Mouse (Mus musculus): ENCODE measurements around the gene Carns1. TPM values are rescaled to one million over a fixed set of nuclear protein-coding genes. Genes with fewer than 3 reads are reported as not detected.

Carns1 gene
- polyA plus RNA-seq, 1 experiment: 2.1 TPM

GRCm38 (mm10) chr19:4149764-4150461 is 25.4 kb downstream of the Carns1 start:
- H3K36me3 ChIP-seq (ENCODE audit: control insufficient read depth, insufficient read depth): peaks cover 27% of the 10 kb centered on the region
- TF ChIP-seq CEBPB (IDR thresholded peaks at IDR 0.05; ENCODE audit: low read depth) (no peak), USF1 (IDR thresholded peaks at IDR 0.05; ENCODE audit: low read depth) (no peak), CTCF (IDR thresholded peaks at IDR 0.05; ENCODE audit: control insufficient read depth, insufficient read depth, insufficient read length) (no peak), MYOG (IDR thresholded peaks at IDR 0.05; ENCODE audit: control insufficient read depth, extremely low read depth, insufficient read length) (no peak), MAX (IDR thresholded peaks at IDR 0.05) (no peak), MYOD1 (IDR thresholded peaks at IDR 0.05; ENCODE audit: control insufficient read depth, insufficient read length, low read depth) (no peak), FOSL1 (IDR thresholded peaks at IDR 0.05; ENCODE audit: insufficient read depth, low read length, poor library complexity, severe bottlenecking) (no peak)
- H3ac ChIP-seq (ENCODE audit: control insufficient read depth, insufficient read length, low read depth): no peak overlapping the region
- H3K79me3 ChIP-seq (ENCODE audit: low read depth): peaks cover 15% of the 10 kb centered on the region
- H3K79me2 ChIP-seq (ENCODE audit: control insufficient read depth, insufficient read depth): peaks cover 28% of the 10 kb centered on the region
- peak overlapping the region; percentile 74 for H3K4me3 ChIP-seq (ENCODE audit: insufficient read depth, poor library complexity, severe bottlenecking)
- H3K27me3 ChIP-seq (ENCODE audit: control insufficient read depth, insufficient read depth, insufficient read length): no peaks in the 10 kb centered on the region

- TF ChIP-seq FOSL1 (IDR thresholded peaks at IDR 0.05; ENCODE audit: insufficient read depth, low read length, poor library complexity, severe bottlenecking) (no peak), CTCF (IDR thresholded peaks at IDR 0.05; ENCODE audit: control insufficient read depth, insufficient read depth, insufficient read length) (no peak), CEBPB (IDR thresholded peaks at IDR 0.05; ENCODE audit: low read depth) (no peak), MAX (IDR thresholded peaks at IDR 0.05) (no peak)
- Histone ChIP-seq H3ac (ENCODE audit: control insufficient read depth, insufficient read length, low read depth) (peak overlapping the region; percentile 97), H3K79me2 (ENCODE audit: control insufficient read depth, insufficient read depth) (peaks cover 28% of the 10 kb centered on the region)
These were observed 26.0 kb downstream of the Carns1 start for GRCm38 (mm10) chr19:4149283-4149682.

DNA sequence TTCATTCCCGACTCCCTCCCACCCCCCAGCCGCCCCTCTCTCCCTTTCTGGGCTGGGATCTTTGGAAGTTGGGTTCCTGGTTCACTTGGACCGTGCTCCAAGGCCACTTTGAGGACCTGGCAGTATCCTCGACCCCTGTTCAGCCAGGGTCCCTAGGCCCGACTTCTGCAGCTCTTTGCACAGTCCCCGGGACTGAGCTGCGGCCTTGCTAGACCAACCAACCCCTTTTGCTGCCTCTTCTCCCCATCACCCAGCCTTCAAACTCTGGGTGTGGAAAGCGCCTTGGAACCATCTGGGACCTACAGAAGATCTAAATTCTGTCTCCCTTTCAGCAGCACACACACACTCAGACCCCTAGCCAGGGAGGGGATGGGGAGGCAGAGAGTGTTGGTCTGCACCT is 26.5 kb downstream of the Carns1 start:
- Histone ChIP-seq H3K36me3 (ENCODE audit: control insufficient read depth, insufficient read depth) (peaks cover 23% of the 10 kb centered on the region), H3K27me3 (ENCODE audit: control insufficient read depth, insufficient read depth, insufficient read length) (no peaks in the 10 kb centered on the region), H3K4me3 (ENCODE audit: insufficient read depth, poor library complexity, severe bottlenecking) (peak overlapping the region; percentile 74), H3K79me3 (ENCODE audit: low read depth) (peaks cover 15% of the 10 kb centered on the region), H3ac (ENCODE audit: control insufficient read depth, insufficient read length, low read depth) (peak overlapping the region; percentile 97), H3K79me2 (ENCODE audit: control insufficient read depth, insufficient read depth) (peaks cover 28% of the 10 kb centered on the region)
- TF ChIP-seq MYOD1 (IDR thresholded peaks at IDR 0.05; ENCODE audit: control insufficient read depth, insufficient read length, low read depth) (no peak), MYOG (IDR thresholded peaks at IDR 0.05; ENCODE audit: control insufficient read depth, extremely low read depth, insufficient read length) (no peak), FOSL1 (IDR thresholded peaks at IDR 0.05; ENCODE audit: insufficient read depth, low read length, poor library complexity, severe bottlenecking) (no peak), MAX (IDR thresholded peaks at IDR 0.05) (no peak), CTCF (IDR thresholded peaks at IDR 0.05; ENCODE audit: control insufficient read depth, insufficient read depth, insufficient read length) (no peak), CEBPB (IDR thresholded peaks at IDR 0.05; ENCODE audit: low read depth) (no peak), USF1 (IDR thresholded peaks at IDR 0.05; ENCODE audit: low read depth) (no peak)

More at GRCm38 (mm10) chr19:4149283-4149682, 26.0 kb downstream of the Carns1 start:
- peaks cover 15% of the 10 kb centered on the region for H3K79me3 ChIP-seq (ENCODE audit: low read depth)
- no peaks in the 10 kb centered on the region for H3K27me3 ChIP-seq (ENCODE audit: control insufficient read depth, insufficient read depth, insufficient read length)
- H3K4me3 ChIP-seq (ENCODE audit: insufficient read depth, poor library complexity, severe bottlenecking): peak overlapping the region; percentile 74
- peaks cover 27% of the 10 kb centered on the region for H3K36me3 ChIP-seq (ENCODE audit: control insufficient read depth, insufficient read depth)

GRCm38 (mm10) chr19:4148491-4148806 is 26.8 kb downstream of the Carns1 start, which contains the start of gene Coro1b:
Gene Coro1b (plus strand): TSS chr19:4148619.
- TF ChIP-seq MYOD1 (IDR thresholded peaks at IDR 0.05; ENCODE audit: control insufficient read depth, insufficient read length, low read depth): no peak
- TF ChIP-seq MAX (IDR thresholded peaks at IDR 0.05): peak; percentile 24
- peak; percentile 68 for TF ChIP-seq USF1 (IDR thresholded peaks at IDR 0.05; ENCODE audit: low read depth)
- TF ChIP-seq FOSL1 (IDR thresholded peaks at IDR 0.05; ENCODE audit: insufficient read depth, low read length, poor library complexity, severe bottlenecking): no peak
- no peak for TF ChIP-seq MYOG (IDR thresholded peaks at IDR 0.05; ENCODE audit: control insufficient read depth, extremely low read depth, insufficient read length)
- H3K27me3 ChIP-seq (ENCODE audit: control insufficient read depth, insufficient read depth, insufficient read length): no peaks in the 10 kb centered on the region
- H3K36me3 ChIP-seq (ENCODE audit: control insufficient read depth, insufficient read depth): peaks cover 19% of the 10 kb centered on the region
- H3K4me3 ChIP-seq (ENCODE audit: insufficient read depth, poor library complexity, severe bottlenecking): peak within 1 kb of the TSS; percentile 74
- H3K79me3 ChIP-seq (ENCODE audit: low read depth): peaks cover 15% of the 10 kb centered on the region
- H3K79me2 ChIP-seq (ENCODE audit: control insufficient read depth, insufficient read depth): peaks cover 28% of the 10 kb centered on the region
- peak within 1 kb of the TSS; percentile 97 for H3ac ChIP-seq (ENCODE audit: control insufficient read depth, insufficient read length, low read depth)

DNA sequence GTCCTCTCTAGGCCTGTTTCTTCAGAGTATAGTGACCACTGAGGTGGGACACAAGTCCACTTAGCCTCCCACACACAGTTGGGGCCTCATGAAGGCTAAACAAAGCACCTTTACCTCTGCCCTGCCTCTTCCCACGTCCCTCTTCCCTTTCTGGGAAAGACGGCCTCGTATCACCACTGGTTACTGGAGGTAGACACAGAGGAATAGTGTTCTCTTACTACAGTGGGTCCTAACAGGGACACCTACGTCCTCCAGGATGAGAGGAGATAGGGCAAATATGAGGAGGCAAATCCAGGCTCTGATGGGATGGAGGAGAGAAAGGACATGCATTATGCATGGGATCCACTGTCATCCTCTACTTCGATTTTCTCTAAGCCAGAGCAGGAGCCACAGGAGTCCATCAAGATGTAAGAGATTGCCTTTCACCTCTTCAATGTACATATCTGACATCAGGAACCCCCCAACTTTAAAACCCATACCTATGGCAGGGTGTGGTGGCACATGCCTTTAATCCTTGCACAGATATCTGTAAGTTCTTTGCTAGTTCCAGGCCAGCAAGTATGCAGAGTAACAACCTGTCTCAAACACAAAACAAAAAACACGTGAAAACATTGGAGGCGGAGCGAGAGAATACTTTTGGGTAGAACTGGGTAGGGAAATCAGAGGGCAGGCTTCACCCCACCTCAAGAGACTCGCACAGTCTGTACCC is 27.3 kb downstream of the Carns1 start:
- Histone ChIP-seq H3K27me3 (ENCODE audit: control insufficient read depth, insufficient read depth, insufficient read length) (no peaks in the 10 kb centered on the region), H3ac (ENCODE audit: control insufficient read depth, insufficient read length, low read depth) (peak overlapping the region; percentile 31), H3K4me3 (ENCODE audit: insufficient read depth, poor library complexity, severe bottlenecking) (no peak overlapping the region), H3K36me3 (ENCODE audit: control insufficient read depth, insufficient read depth) (peaks cover 18% of the 10 kb centered on the region), H3K79me2 (ENCODE audit: control insufficient read depth, insufficient read depth) (peaks cover 28% of the 10 kb centered on the region), H3K79me3 (ENCODE audit: low read depth) (peaks cover 15% of the 10 kb centered on the region)
- TF ChIP-seq MAX (IDR thresholded peaks at IDR 0.05) (no peak), MYOD1 (IDR thresholded peaks at IDR 0.05; ENCODE audit: control insufficient read depth, insufficient read length, low read depth) (no peak), USF1 (IDR thresholded peaks at IDR 0.05; ENCODE audit: low read depth) (no peak), CTCF (IDR thresholded peaks at IDR 0.05; ENCODE audit: control insufficient read depth, insufficient read depth, insufficient read length) (no peak), CEBPB (IDR thresholded peaks at IDR 0.05; ENCODE audit: low read depth) (no peak), FOSL1 (IDR thresholded peaks at IDR 0.05; ENCODE audit: insufficient read depth, low read length, poor library complexity, severe bottlenecking) (no peak), MYOG (IDR thresholded peaks at IDR 0.05; ENCODE audit: control insufficient read depth, extremely low read depth, insufficient read length) (no peak)
